Mouse (Mus musculus): ENCODE data around the gene Olfr71. TPM values are rescaled to one million over a fixed set of nuclear protein-coding genes. Genes with fewer than 3 reads are reported as not detected.

Olfr71 gene
- total RNA-seq, 2 experiments from 2014 or later = not detected

DNA sequence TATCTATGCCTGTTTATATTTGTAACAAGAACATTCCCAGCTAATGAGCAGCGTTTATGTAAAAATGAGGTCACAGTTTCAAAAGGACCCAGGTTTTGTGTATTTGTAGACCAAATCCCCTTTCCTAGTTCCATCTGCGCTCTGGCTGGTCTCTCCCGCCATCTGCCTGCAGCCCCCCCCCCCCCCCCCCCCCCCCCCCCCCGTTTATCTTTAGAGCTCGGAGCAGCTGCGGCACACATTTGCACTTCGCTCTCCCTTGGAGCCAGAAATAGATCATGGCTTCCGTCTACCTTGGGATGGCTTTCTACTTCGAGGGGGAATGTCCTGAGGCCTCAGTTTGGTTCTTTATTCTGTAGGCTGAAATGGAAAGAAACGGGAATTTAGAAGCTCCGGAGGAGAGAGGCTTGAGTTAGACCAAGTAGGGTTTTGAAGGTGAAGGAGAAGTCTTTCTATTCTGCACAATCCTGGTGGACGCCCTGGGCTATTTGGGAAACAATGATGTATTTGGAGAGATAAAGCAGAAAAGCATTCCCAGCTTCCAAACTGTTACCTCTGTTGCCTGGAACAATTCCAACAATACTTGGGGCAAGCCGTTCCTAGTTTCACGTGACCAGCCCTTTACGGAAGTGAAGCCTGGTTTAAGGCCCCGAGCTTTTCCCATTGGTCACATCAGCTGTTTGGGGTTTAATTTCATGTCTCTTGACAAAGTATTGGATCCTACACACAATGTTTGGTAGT is 10.6 kb upstream of the Olfr71 start:
- intact Hi-C loops (cut with DNase I) = no loop called here
- DNase-seq = no peak

DNA sequence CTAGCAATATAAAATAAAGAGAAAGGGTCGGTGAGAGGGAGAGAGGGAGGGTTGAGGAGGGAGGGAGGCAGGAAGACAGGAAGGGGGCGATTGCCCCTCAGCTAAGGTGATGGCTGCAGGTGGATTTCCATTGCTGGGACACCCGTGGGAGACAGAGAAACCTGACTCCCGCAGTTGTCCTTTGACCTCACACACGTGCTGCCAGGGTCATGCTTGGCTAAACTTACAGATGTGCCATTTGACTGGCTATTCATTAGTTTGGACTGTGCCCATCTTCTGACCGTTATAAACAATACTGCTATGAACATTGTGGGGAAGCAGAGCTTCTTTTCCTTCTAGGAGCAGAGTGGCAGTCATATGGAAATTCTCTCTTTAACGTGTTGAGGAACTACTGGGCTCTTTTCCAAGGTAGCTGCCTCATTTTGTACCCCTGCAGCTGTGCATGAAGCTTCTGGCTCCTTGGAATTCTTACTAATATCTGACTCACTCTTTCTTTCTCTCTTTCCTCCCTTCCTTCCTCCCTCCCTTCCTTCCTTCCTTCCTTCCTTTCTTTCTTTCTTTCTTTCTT is 3.7 kb upstream of the Olfr71 start:
- intact Hi-C loops (cut with DNase I) = loop anchor here (10.0 kb wide), 1 partner anchor 279 kb away; no protein-coding TSS in a partner anchor
- DNase-seq = no peak

DNA sequence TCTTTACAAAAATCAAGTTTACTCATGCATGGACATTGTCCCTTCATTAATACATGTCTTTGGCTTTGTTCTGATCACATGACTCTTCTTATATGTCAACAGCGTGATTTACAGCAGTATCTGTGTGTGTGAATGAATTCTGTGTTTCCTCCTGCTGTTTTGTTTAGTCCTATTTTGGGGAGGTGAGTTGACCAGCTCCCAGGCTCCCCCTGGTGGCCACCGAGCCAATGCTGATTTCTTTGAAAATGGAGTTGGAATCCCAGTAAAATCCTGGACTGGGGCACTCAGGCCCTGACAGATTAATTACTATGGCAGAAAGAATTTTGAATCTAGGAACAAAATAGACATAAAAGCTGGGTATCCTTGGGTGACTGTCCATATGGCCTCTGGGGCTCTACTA is 1.8 kb upstream of the Olfr71 start:
- DNase-seq = peak; percentile 81 to 82

DNA sequence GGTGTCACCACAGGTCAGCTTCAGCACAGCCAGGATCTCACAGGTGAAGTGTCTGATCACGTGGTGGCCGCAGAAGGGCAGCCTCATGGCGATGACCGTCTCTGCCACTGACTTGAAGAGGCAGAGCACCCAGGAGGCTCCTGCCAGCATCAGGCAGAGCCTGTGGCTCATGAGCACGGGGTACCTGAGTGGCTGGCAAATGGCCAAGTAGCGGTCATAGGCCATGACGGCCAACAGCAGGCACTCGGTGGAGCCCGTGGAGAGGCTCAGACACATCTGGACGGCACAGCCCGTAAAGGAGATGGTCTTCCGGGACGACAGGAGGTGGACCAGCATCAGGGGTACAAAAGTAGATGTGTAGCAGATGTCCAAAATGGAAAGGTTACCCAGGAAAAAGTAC is 4.1 kb downstream of the Olfr71 start:
- intact Hi-C loops (cut with DNase I) = no loop called here
- no peak for DNase-seq

More for the DNA sequence above, 1.8 kb upstream of the Olfr71 start:
- intact Hi-C loops (cut with DNase I) = loop anchor here (1.0 to 10.0 kb wide), 3 partner anchors 39 to 277 kb away; no protein-coding TSS in a partner anchor

DNA sequence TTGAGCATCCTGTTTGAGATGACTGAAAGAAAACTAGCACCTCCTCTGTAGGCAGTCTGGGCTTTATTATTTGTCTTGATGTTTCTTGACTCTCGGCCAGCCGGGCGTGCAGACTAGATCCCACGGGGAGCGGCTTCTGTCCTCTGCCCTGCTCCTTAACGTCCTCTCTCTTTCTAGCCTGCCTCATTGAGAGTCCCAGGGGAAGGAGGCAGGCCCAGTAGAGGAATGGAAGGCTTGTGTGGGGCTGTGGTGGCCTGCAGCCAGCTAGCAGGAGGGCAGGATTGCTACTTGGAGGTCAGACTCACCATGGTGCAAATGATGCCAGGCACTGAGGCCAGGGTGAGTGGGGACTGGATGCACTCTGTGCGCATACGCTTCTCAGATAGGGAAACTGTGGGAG is 6.2 kb downstream of the Olfr71 start:
- no peak for DNase-seq
- intact Hi-C loops (cut with DNase I) = no loop called here

DNA sequence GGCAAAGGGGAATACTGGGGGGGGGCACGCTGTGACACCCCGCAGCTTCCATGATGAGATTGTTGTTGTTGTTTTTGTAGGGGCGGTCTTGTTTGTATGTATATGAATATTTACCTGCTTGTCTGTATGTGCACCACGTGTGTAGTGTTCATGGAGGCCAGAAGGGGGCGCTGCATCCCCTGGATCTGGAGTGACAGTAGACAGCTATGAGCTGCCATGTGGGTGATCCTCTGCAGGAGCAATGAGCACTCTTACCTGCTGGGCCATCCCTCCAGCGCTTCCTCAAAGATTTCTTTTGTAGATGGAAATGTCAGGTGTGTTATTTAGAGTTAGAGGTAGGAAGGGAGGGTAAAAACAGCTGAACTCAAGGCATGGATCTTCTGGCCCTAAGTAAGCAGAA is 6.6 kb downstream of the Olfr71 start:
- intact Hi-C loops (cut with DNase I) = no loop called here
- DNase-seq = no peak

DNA sequence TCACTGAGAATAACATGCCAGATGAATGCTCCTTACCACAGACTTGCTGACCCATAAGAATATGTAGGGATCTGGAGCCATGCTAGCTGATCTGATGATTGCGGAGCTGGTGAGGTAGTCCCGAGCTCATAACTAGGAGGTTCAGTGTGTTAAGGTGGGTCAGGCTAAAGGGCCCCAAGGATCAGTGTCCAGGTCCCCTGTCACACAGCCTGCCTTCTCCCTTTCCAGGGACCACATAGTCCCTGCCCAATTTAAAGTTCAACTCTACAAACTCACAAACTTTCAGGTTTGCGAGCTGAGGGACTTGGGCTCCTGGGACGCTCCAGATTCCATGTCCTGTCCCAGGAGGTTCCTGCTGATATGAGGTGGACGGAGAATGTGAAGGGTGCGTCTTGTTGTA is 9.3 kb downstream of the Olfr71 start, which contains the start of gene Olfr70:
Gene Olfr70 (minus strand): TSS at position 101 of the 400 bp plus-strand sequence.
- no peak for DNase-seq
- intact Hi-C loops (cut with DNase I) = no loop called here

DNA sequence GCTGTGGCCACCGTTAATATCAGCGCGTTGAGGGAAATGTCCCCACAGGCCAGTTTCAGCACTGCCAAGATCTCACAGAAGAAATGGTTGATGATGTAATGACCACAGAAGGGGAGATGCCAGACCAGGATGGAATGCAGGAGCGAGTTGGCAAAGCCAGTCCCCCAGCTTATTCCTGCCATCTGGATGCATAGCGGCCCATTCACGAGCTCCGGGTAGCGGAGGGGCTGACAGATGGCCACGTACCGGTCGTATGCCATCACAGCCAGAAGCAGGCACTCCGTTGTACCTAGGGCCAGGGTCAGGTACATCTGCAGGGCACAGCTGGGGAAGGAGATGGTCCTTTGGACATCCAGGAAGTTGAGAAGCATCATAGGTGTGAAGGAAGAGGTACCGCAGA is 13.5 kb downstream of the Olfr71 start:
- intact Hi-C loops (cut with DNase I) = no loop called here
- no peak for DNase-seq

DNA sequence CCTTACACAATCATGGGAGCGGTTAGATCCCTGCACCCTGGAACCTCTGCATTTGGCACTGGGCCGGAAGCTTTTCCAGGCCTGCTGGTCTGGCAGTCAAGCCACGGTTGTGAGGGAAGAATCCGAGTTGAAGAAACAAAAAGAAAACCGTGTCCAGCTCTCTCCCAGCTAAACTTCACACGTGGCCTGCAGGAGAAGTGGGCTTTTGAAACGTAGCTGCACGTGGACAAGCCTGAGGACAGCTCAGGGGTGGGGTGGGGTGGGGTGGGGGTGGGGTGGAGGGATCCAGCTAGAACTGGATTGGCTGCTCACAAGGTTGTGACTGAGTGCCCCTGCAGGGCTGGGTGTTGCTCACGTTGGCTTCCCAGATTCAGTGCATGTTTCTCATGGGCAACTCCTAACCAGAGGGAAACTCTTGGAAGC is 14.8 kb downstream of the Olfr71 start:
- intact Hi-C loops (cut with DNase I) = no loop called here
- DNase-seq = peak; percentile 43 to 60

DNA sequence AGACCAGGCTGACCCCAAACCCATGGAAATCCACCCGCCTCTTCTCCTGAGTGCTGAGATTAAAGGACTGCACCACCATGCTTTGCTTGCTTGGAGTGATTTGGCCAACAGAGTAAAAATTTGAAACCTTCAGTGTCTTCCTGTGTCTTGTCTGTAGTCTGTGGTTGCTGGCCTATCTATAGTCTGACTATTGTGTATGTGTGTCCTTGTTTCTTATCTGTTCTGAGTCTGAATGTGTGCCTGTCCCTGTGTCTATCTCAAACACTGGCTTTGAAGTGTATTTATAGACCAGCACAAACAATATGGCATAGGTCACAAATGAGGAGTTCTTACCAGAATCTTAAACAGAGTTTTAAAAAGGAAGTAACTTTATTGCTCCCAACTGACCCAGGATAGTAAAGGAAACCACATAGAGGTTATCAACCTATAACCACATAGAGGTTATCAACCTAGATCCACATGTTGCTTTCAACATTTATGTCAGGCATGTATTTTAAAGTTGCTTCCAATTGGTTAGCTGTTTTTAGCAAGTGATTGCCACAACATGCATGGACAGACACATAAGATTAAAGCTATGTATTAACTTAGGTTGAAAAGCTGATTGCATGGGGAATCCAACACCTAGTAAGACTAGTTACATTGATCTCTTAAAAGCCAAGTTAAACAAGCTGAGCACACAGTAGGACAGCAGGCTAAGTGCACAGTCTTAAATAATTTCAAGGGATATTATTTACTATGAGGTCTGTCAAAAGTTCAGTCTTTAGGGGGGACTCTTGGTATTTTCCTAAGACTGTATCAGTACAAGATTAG is 15.4 kb downstream of the Olfr71 start:
- intact Hi-C loops (cut with DNase I) = no loop called here
- DNase-seq = no peak

DNA sequence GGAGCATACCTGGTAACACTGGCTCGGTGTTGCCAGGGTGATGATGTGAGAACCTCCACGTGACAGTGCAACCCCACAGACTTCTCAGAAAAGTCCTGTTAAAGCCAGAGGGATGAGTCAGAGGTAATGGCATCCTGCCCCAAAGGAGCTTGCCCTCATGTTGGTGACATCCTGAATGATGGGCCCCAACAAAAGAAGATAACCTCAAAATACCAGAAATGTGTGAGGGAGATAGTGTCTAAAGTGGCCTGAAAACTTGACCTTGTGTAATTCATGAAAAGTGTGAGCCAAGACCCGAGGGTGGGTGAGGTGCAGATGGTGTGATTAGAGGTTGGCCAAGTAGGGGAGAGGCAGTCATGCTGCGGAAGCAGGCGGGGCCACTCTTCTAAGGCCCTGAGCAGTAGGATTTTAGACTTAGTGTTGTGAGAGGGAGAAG is 16.2 kb downstream of the Olfr71 start:
- intact Hi-C loops (cut with DNase I) = no loop called here
- DNase-seq = no peak

DNA sequence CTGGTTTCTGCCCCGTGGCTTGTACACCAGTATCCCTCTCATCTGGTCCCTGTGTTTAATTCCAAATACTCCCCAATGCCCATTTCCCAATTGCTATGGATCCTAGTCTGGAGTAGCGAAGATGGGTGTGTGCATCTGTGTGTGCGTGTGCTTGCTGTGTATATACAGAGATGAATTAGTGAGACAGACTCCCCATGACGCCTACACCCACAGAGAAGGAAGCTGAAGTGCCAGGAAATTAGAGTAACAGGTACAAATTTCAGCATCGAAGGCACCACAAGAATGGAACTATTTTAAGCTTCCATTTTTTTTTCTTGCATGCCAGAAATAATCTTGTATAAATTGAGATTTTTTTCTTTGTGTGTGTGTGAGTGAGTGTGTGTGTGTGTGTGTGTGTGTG is 19.0 kb downstream of the Olfr71 start:
- intact Hi-C loops (cut with DNase I) = no loop called here
- no peak for DNase-seq

DNA sequence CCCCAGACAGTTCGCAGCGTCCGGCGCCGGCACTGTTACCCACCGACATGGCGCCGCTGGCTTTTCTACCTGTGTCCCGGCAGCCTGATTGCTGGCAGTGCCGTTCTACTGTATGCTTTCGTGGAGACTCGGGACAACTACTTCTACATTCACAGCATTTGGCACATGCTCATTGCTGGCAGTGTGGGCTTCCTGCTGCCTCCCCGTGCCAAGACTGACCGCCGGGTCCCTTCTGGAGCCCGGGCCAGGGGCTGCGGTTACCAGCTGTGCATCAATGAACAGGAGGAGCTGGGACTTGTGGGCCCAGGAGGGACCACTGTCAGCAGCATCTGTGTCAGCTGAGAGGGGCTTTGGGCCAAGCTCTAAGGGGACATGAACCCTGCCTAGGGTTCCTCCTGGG is 20.0 kb downstream of the Olfr71 start:
- intact Hi-C loops (cut with DNase I) = no loop called here
- DNase-seq = no peak

DNA sequence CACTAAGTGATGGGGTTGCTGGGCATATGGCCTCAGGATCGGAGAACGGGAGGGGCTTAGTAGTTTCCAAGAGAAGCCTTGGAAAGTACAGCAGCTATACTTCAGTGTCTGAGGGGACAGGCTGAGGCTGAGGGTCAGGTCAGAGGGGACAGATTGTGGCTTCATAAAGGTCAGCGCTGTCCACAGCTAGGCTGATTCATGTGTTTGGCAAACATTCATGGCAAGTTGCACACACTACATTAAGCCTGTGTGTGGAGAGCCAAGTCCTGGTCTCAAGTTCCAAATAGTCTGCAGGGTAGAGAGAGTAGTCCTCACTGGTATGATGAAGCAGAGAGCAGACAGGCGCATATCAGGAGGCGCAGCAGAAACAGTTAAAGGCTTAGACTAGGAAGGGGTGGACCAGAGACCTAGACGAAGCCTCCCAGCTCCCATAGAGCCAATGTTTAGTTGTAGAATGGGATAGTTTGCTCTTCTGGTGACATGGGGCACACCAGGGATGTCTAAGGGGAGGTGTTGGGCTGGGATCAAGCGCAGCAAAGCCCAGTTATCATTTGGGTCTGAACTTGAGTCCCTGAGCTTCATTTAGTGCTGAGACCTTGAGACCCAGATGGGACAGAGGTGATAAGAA is 30.5 kb downstream of the Olfr71 start:
- intact Hi-C loops (cut with DNase I) = no loop called here
- peak; percentile 43 to 64 for DNase-seq

DNA sequence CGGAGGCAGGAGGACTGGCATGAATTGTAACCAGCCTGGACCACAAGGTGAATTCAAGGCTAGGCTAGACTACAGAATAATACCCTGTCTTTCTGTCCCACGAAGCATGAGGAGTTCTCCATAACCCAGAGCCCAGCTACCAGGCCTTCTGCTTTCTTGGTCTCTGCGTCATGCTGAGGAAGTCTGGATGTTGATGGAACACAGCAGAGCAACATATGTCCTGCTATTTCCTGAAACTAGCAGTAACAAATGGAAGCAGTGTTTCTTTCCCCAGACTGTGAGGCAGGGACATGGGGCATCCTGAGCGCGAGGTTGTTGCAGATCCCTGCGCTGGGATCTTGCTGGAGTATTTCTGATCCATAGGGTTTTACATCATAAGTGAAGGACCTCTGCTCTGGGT is 31.5 kb downstream of the Olfr71 start:
- DNase-seq = no peak
- intact Hi-C loops (cut with DNase I) = no loop called here

DNA sequence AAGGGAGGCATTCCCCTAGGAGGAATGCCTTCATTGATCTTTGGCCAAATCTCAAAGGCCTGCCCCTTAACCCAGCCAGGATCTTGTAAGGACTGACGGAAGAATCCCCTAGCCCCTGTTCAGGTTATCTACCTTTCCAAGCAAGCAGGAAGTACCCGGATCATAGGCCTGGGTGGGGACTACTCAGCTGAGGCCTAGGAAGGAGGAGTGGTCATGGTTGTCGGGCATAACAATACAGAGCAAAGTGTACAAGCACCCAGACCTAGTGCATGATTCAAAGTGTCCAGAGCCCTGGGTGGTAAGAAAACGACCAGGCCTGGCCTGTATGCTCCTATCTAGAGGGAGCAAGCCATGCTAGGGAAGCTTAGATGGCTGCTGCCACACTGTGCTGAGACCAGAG is 34.4 kb downstream of the Olfr71 start:
- no peak for DNase-seq
- intact Hi-C loops (cut with DNase I) = no loop called here

DNA sequence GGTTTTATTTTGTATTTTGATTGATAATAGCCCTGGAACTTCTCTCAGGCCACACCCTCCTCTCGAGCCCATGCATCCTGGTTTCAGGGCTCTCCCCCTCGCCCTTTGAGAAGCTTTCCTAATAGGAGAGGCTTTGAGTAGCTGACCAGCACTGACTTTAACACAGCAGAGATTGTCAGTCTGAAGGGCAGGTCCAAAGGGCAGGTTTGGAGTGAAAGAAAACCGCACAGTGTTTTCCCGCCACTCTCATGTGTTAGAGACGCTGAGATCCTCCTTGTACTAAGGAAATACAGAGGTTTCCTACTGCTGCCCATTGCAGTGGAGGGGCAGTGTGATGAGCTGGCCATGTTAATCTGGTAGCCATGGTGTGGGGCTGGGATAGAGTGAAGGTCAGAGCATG is 35.1 kb downstream of the Olfr71 start:
- DNase-seq = no peak
- intact Hi-C loops (cut with DNase I) = no loop called here

DNA sequence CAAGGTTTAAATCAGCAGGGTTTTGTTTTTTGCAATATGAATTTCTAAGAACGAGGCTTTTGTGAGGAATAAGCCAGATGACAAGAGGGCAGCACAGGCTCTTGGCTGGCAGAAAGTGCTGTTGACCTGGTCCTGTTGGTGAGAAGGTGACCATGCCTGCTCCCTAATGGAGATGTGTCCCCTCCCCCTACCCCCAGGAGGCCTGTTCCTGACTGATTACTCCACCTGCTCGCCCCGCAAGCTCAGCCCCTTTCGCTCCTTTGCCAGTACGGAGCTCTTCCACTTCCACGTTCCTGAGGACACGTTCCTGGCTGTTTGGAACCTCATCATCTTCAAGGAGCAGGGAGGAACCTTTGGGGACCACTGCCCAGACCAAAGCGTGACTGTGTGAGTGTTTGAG is 36.4 kb downstream of the Olfr71 start:
- intact Hi-C loops (cut with DNase I) = loop anchor here (2.0 kb wide), 1 partner anchor 37 kb away; the partner anchor contains the start of gene Olfr71

DNA sequence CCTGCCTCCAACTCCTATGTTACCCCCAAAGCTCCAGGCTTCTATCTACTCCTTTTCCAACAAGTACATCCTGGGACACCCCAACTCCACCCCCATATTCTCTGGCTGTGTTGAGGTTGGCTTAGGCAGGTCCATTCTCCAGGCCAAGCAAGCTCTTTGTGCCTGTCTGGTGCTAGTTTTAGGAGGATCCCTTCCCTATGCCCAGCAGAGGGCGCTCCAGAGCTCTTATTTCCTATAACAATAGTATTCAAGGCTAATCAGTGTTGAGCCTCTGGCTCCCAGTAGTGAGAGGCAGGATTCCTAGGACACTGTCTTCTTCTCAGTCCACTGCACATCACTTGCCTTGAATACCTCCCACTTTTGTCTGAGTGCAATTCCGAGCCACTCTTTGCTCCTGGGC is 38.0 kb downstream of the Olfr71 start:
- peak; percentile 86 for DNase-seq
- intact Hi-C loops (cut with DNase I) = loop anchor here (2.0 kb wide), 1 partner anchor 39 kb away; the partner anchor contains the start of gene Olfr71

More for the DNA sequence above, 36.4 kb downstream of the Olfr71 start:
- no peak for DNase-seq

DNA sequence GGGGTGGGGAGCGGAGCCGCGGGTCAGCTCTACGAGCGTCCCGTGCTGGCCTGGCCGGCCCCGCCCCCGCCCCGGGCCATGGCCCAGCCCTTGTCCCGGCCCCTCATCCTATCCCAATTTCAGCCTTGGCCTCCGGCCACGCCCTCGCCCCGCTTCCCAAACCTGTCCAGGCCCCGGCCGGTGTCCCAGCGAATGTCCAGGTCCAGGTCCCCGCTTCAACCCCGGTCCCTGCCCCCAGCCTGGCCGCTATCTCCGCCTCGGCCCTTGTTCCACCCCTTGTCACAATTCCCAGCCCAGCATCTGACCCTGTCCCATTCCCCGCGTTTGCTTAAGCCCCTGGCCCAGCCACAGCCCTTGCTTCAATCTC is 40.6 kb downstream of the Olfr71 start:
- peak; percentile 66 to 75 for DNase-seq
- intact Hi-C loops (cut with DNase I) = no loop called here

All from gastrocnemius, postnatal 36 days (tissue).